Comparison of ENCODE assay signal across 18 mouse cellular contexts in genomic region chrX:23754671-23755070, GRCm38 (mm10).
"Had no signal": no experiment of that assay in that cellular context is flagged by ENCODE, and none has a peak within 500 bp of the region (broad histone marks: within the 10 kb centered on the region; RNA-seq: fewer than 3 reads in every experiment).

No protein-coding gene starts in this region.

- H3K27ac ChIP-seq: midbrain, embryonic 10.5 days; midbrain, embryonic 12.5 days; neural tube, embryonic 13.5 days; neural tube, embryonic 15.5 days had no signal

- H3K4me3 ChIP-seq: midbrain, embryonic 10.5 days; midbrain, embryonic 12.5 days; myocyte; neural tube, embryonic 13.5 days; neural tube, embryonic 15.5 days had no signal

- H3K9me3 ChIP-seq: midbrain, embryonic 10.5 days; midbrain, embryonic 12.5 days; neural tube, embryonic 13.5 days; neural tube, embryonic 15.5 days had no signal

- H3K27me3 ChIP-seq: midbrain, embryonic 12.5 days; neural tube, embryonic 13.5 days; neural tube, embryonic 15.5 days had no signal

- ATAC-seq: midbrain, embryonic 16.5 days had no signal

- H3K4me2 ChIP-seq: lung, embryonic 14.5 days; midbrain, embryonic 12.5 days; neural tube, embryonic 13.5 days; neural tube, embryonic 15.5 days had no signal

- H3K9ac ChIP-seq: lung, embryonic 14.5 days; midbrain, embryonic 12.5 days; neural tube, embryonic 13.5 days; neural tube, embryonic 15.5 days had no signal

- DNase-seq: lung, embryonic 14.5 days; lung, postnatal 10 days; lung, postnatal 4 days; midbrain, embryonic 14.5 days; retina, postnatal 1 day; right cerebral cortex, adult 18-20 months; right cerebral cortex, postnatal 25 days; right cerebral cortex, postnatal 4 days; spleen, adult 18-20 months; thymus, adult 2 months; thymus, postnatal 25 days; thymus, postnatal 4 days had no signal

- H3K36me3 ChIP-seq: midbrain, embryonic 10.5 days; midbrain, embryonic 12.5 days; neural tube, embryonic 13.5 days; neural tube, embryonic 15.5 days had no signal

- H3K4me1 ChIP-seq: midbrain, embryonic 10.5 days; midbrain, embryonic 12.5 days; neural tube, embryonic 13.5 days; neural tube, embryonic 15.5 days had no signal
